Mouse (Mus musculus): Measurements from ENCODE around the gene Mamstr. TPM values are rescaled to one million over a fixed set of nuclear protein-coding genes. Genes with fewer than 3 reads are reported as not detected.

The Mamstr gene
- polyA plus RNA-seq, 1 experiment from 2014 or later: 3.9 TPM

DNA sequence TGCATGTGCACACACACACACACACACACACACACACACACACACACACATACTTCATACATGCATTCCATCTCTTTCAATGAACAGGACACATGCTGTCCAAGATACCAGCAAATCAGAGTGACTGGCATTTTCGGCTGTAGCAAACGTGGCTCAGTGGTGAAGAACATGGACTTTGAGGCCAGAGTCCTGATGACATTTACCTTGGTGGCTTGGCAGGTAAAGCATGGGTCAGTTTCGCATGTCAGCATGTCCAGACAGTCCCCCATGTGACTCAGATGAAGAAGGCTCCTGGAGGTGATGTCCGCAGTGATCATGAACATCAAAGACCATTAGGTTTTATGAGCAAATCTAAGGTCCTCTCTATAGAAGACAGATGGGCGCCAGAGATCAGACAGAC is 42.8 kb upstream of the Mamstr start:
- no peaks in the 10 kb centered on the region for H3K9me3 ChIP-seq (replicated peaks; ENCODE audit: low read length)
- no peak overlapping the region for H3K9ac ChIP-seq (ENCODE audit: low read depth, low read length)
- H3K27ac ChIP-seq: no peak overlapping the region
- no peak for ATAC-seq (replicated peaks; ENCODE audit: low FRiP score, low read depth)
- TF ChIP-seq CTCF (IDR thresholded peaks at IDR 0.05; ENCODE audit: low read depth): no peak
- DNase-seq (ENCODE audit: low spot score): no peak
- H3K4me3 ChIP-seq (replicated peaks; ENCODE audit: low read depth, low read length): no peak overlapping the region
- no peaks in the 10 kb centered on the region for H3K36me3 ChIP-seq (ENCODE audit: insufficient read depth, low read length)
- no peak overlapping the region for H3K4me2 ChIP-seq (ENCODE audit: low read length)
- no peaks in the 10 kb centered on the region for H3K27me3 ChIP-seq (ENCODE audit: insufficient read depth, low read length)
- 88% methylated on average over 5 of the region's 5 CpGs for WGBS
- no peaks in the 10 kb centered on the region; the same call in 1 of the 2 replicates for H3K4me1 ChIP-seq (replicated peaks; ENCODE audit: insufficient read depth, low read length)

GRCm38 (mm10) chr7:45597527-45597926 is 42.2 kb upstream of the Mamstr start:
- WGBS: 90% methylated on average over 6 of the region's 6 CpGs
- TF ChIP-seq CTCF (IDR thresholded peaks at IDR 0.05; ENCODE audit: low read depth): no peak
- Histone ChIP-seq H3K4me3 (replicated peaks; ENCODE audit: low read depth, low read length) (no peak overlapping the region), H3K4me2 (ENCODE audit: low read length) (no peak overlapping the region), H3K4me1 (replicated peaks; ENCODE audit: insufficient read depth, low read length) (no peaks in the 10 kb centered on the region; the same call in 1 of the 2 replicates), H3K27me3 (ENCODE audit: insufficient read depth, low read length) (no peaks in the 10 kb centered on the region), H3K9ac (ENCODE audit: low read depth, low read length) (no peak overlapping the region), H3K27ac (no peak overlapping the region), H3K9me3 (replicated peaks; ENCODE audit: low read length) (no peaks in the 10 kb centered on the region), H3K36me3 (ENCODE audit: insufficient read depth, low read length) (no peaks in the 10 kb centered on the region)
- no peak for ATAC-seq (replicated peaks; ENCODE audit: low FRiP score, low read depth)
- no peak for DNase-seq (ENCODE audit: low spot score)

GRCm38 (mm10) chr7:45598960-45599879 is 40.6 kb upstream of the Mamstr start:
- no peaks in the 10 kb centered on the region for H3K9me3 ChIP-seq (replicated peaks; ENCODE audit: low read length)
- no peak overlapping the region for H3K27ac ChIP-seq
- no peak for ATAC-seq (replicated peaks; ENCODE audit: low FRiP score, low read depth)
- H3K9ac ChIP-seq (ENCODE audit: low read depth, low read length): no peak overlapping the region
- no peak for DNase-seq (ENCODE audit: low spot score)
- no peaks in the 10 kb centered on the region for H3K36me3 ChIP-seq (ENCODE audit: insufficient read depth, low read length)
- no peak overlapping the region for H3K4me3 ChIP-seq (replicated peaks; ENCODE audit: low read depth, low read length)
- no peaks in the 10 kb centered on the region; the same call in 1 of the 2 replicates for H3K4me1 ChIP-seq (replicated peaks; ENCODE audit: insufficient read depth, low read length)
- TF ChIP-seq CTCF (IDR thresholded peaks at IDR 0.05; ENCODE audit: low read depth): no peak
- no peaks in the 10 kb centered on the region for H3K27me3 ChIP-seq (ENCODE audit: insufficient read depth, low read length)
- WGBS: 50% methylated on average over 18 of the region's 18 CpGs
- H3K4me2 ChIP-seq (ENCODE audit: low read length): no peak overlapping the region

- Histone ChIP-seq H3K36me3 (ENCODE audit: insufficient read depth, low read length) (no peaks in the 10 kb centered on the region), H3K27ac (no peak overlapping the region), H3K9ac (ENCODE audit: low read depth, low read length) (no peak overlapping the region), H3K4me1 (replicated peaks; ENCODE audit: insufficient read depth, low read length) (no peaks in the 10 kb centered on the region), H3K4me2 (ENCODE audit: low read length) (no peak overlapping the region), H3K4me3 (replicated peaks; ENCODE audit: low read depth, low read length) (no peak overlapping the region), H3K27me3 (ENCODE audit: insufficient read depth, low read length) (no peaks in the 10 kb centered on the region), H3K9me3 (replicated peaks; ENCODE audit: low read length) (no peaks in the 10 kb centered on the region)
- TF ChIP-seq CTCF (IDR thresholded peaks at IDR 0.05; ENCODE audit: low read depth): no peak
- no peak for ATAC-seq (replicated peaks; ENCODE audit: low FRiP score, low read depth)
- 67% methylated on average over 9 of the region's 9 CpGs for WGBS
- no peak for DNase-seq (ENCODE audit: low spot score)
These were observed 34.0 kb upstream of the Mamstr start for GRCm38 (mm10) chr7:45605704-45606289.

GRCm38 (mm10) chr7:45609511-45609910 is 30.3 kb upstream of the Mamstr start:
- Histone ChIP-seq H3K9ac (ENCODE audit: low read depth, low read length) (no peak overlapping the region), H3K4me2 (ENCODE audit: low read length) (no peak overlapping the region), H3K27me3 (ENCODE audit: insufficient read depth, low read length) (no peaks in the 10 kb centered on the region), H3K9me3 (replicated peaks; ENCODE audit: low read length) (no peaks in the 10 kb centered on the region), H3K4me1 (replicated peaks; ENCODE audit: insufficient read depth, low read length) (no peaks in the 10 kb centered on the region), H3K36me3 (ENCODE audit: insufficient read depth, low read length) (no peaks in the 10 kb centered on the region), H3K27ac (no peak overlapping the region), H3K4me3 (replicated peaks; ENCODE audit: low read depth, low read length) (no peak overlapping the region)
- no peak for ATAC-seq (replicated peaks; ENCODE audit: low FRiP score, low read depth)
- WGBS: 69% methylated on average over 1 of the region's 1 CpGs
- no peak for DNase-seq (ENCODE audit: low spot score)
- TF ChIP-seq CTCF (IDR thresholded peaks at IDR 0.05; ENCODE audit: low read depth): no peak

DNA sequence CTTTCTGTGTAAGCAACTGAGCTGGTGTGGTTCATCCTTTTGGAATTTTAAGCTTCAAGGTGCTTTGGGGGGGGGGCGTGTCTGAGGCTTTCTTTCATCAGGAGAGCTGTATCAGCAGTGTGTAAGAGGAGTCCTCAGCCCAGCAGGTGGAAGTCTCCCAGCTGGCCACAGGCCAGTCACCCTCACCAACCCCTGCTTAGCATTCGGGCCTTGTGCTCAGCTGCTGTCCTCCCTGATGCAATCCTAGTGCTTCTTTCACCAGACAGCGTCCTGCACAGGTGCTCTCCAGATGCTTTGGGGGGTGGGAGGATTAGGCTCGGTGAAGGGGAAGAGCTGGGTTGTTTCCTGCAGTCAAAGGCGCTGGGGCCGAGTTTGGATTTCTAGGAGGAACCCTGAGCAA is 23.5 kb upstream of the Mamstr start:
- H3K27ac ChIP-seq: no peak overlapping the region
- ATAC-seq (replicated peaks; ENCODE audit: low FRiP score, low read depth): 0 out of 2 replicates have a peak, but pooled peaks have one; percentile 33

More for the DNA sequence above, 23.5 kb upstream of the Mamstr start:
- H3K4me1 ChIP-seq (replicated peaks; ENCODE audit: insufficient read depth, low read length): 0 out of 2 replicates have a peak, but pooled peaks cover 10% of the 10 kb centered on the region
- no peak overlapping the region for H3K4me2 ChIP-seq (ENCODE audit: low read length)
- peaks cover 6% of the 10 kb centered on the region; the same call in 1 of the 2 replicates for H3K27me3 ChIP-seq (ENCODE audit: insufficient read depth, low read length)
- no peak overlapping the region for H3K9ac ChIP-seq (ENCODE audit: low read depth, low read length)
- H3K9me3 ChIP-seq (replicated peaks; ENCODE audit: low read length): no peaks in the 10 kb centered on the region
- H3K4me3 ChIP-seq (replicated peaks; ENCODE audit: low read depth, low read length): no peak overlapping the region
- no peak for DNase-seq (ENCODE audit: low spot score)
- no peak for TF ChIP-seq CTCF (IDR thresholded peaks at IDR 0.05; ENCODE audit: low read depth)
- WGBS: 25% methylated on average over 6 of the region's 6 CpGs
- H3K36me3 ChIP-seq (ENCODE audit: insufficient read depth, low read length): no peaks in the 10 kb centered on the region

Measured in kidney, postnatal 0 days (tissue).